Comparison of ENCODE assay signal across 27 mouse cellular contexts in the genomic region with DNA sequence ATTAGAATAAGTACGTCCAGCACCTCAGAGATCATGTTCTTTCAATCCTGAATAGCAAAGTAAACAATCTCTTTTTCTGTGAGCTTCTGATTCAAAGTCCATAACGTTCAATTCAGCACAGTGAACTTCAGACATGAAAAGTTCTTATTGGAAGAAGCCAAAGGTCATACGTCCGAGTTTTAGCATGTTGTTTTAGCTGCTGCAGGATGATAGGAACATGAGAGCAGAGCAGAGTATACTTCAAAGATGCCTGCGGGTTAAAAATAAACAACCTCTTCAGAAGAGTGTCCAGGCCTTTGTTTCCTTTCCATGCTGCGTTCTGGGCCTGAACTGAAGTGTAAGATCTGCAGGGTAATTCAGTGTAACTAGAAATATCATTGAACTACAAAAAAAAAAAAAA.
DNase-seq lines count a peak whose midpoint lies in the region; ATAC-seq and TF ChIP-seq lines count a peak whose summit lies in the region.
"Had no signal": no experiment of that assay in that cellular context is flagged by ENCODE, and none has a peak within 500 bp of the region (broad histone marks: within the 10 kb centered on the region; RNA-seq: fewer than 3 reads in every experiment).

No protein-coding gene starts in this region.

- H3K4me1 ChIP-seq in intestine, embryonic 15.5 days (replicated peaks), result no peaks in the 10 kb centered on the region
- no peaks in the 10 kb centered on the region for H3K4me1 ChIP-seq in intestine, postnatal 0 days (replicated peaks; ENCODE audit: control insufficient read depth, insufficient read depth, low read length)
- H3K4me1 ChIP-seq in midbrain, embryonic 10.5 days, result peaks cover 17% of the 10 kb centered on the region
- peaks cover 2% of the 10 kb centered on the region; the same call in 1 of the 2 replicates for H3K4me1 ChIP-seq in midbrain, embryonic 13.5 days (replicated peaks)
- H3K4me1 ChIP-seq in midbrain, embryonic 14.5 days (ENCODE audit: control insufficient read depth, insufficient read depth, low read length), result 0 out of 2 replicates have a peak, but pooled peaks cover 3% of the 10 kb centered on the region
- H3K4me1 ChIP-seq: embryonic facial prominence, embryonic 13.5 days; heart, embryonic 12.5 days; hindbrain, embryonic 10.5 days; liver, embryonic 15.5 days; lung, embryonic 15.5 days had no signal

- intact Hi-C loops in heart, postnatal 10 days (cut with DNase I), result no loop called here

- no peaks in the 10 kb centered on the region for H3K9me3 ChIP-seq in intestine, embryonic 15.5 days
- H3K9me3 ChIP-seq in intestine, postnatal 0 days (ENCODE audit: control insufficient read depth), result no peaks in the 10 kb centered on the region
- H3K9me3 ChIP-seq in midbrain, embryonic 10.5 days (replicated peaks), result no peaks in the 10 kb centered on the region
- no peaks in the 10 kb centered on the region for H3K9me3 ChIP-seq in midbrain, embryonic 13.5 days
- no peaks in the 10 kb centered on the region for H3K9me3 ChIP-seq in midbrain, embryonic 14.5 days (ENCODE audit: control insufficient read depth, low read length)
- H3K9me3 ChIP-seq: embryonic facial prominence, embryonic 13.5 days; heart, embryonic 12.5 days; hindbrain, embryonic 10.5 days; liver, embryonic 15.5 days; lung, embryonic 15.5 days had no signal

- 39% methylated on average over 6 of the region's 6 CpGs for WGBS in intestine, embryonic 15.5 days
- 18% methylated on average over 6 of the region's 6 CpGs for WGBS in intestine, postnatal 0 days
- WGBS in midbrain, embryonic 10.5 days, result 34% methylated on average over 6 of the region's 6 CpGs
- WGBS in midbrain, embryonic 13.5 days, result 25% methylated on average over 6 of the region's 6 CpGs
- 29% methylated on average over 6 of the region's 6 CpGs for WGBS in midbrain, embryonic 14.5 days

- H3K27ac ChIP-seq in intestine, embryonic 15.5 days, result no peak overlapping the region
- no peak overlapping the region for H3K27ac ChIP-seq in intestine, postnatal 0 days (ENCODE audit: low read depth, low read length)
- 0 out of 2 replicates have a peak overlapping the region, but pooled peaks have one; percentile 38 for H3K27ac ChIP-seq in midbrain, embryonic 10.5 days (replicated peaks)
- H3K27ac ChIP-seq in midbrain, embryonic 13.5 days, result no peak overlapping the region
- no peak overlapping the region for H3K27ac ChIP-seq in midbrain, embryonic 14.5 days (replicated peaks; ENCODE audit: low read depth, low read length)
- H3K27ac ChIP-seq: embryonic facial prominence, embryonic 13.5 days; heart, adult 2 months; hindbrain, embryonic 10.5 days; hindbrain, postnatal 0 days; kidney, postnatal 0 days; liver, embryonic 15.5 days; lung, embryonic 15.5 days had no signal

- no peak overlapping the region for H3K4me3 ChIP-seq in intestine, embryonic 15.5 days (replicated peaks)
- no peak overlapping the region for H3K4me3 ChIP-seq in intestine, postnatal 0 days (ENCODE audit: low read depth, low read length)
- H3K4me3 ChIP-seq in midbrain, embryonic 10.5 days, result no peak overlapping the region
- H3K4me3 ChIP-seq in midbrain, embryonic 13.5 days (replicated peaks), result no peak overlapping the region
- no peak overlapping the region for H3K4me3 ChIP-seq in midbrain, embryonic 14.5 days (replicated peaks; ENCODE audit: low read depth, low read length)
- H3K4me3 ChIP-seq: embryonic facial prominence, embryonic 13.5 days; erythroblast, embryonic 14.5 days; heart, adult 2 months; heart, embryonic 12.5 days; hindbrain, embryonic 10.5 days; liver, embryonic 15.5 days; lung, embryonic 15.5 days had no signal

- H3K4me2 ChIP-seq in intestine, embryonic 15.5 days (replicated peaks), result no peak overlapping the region
- H3K4me2 ChIP-seq in intestine, postnatal 0 days (replicated peaks; ENCODE audit: low read depth), result no peak overlapping the region
- H3K4me2 ChIP-seq in midbrain, embryonic 13.5 days (replicated peaks), result no peak overlapping the region
- no peak overlapping the region for H3K4me2 ChIP-seq in midbrain, embryonic 14.5 days (ENCODE audit: low read length)
- H3K4me2 ChIP-seq: embryonic facial prominence, embryonic 13.5 days; heart, embryonic 12.5 days; liver, embryonic 15.5 days; lung, embryonic 15.5 days had no signal

- TF ChIP-seq CTCF in intestine, postnatal 0 days (IDR thresholded peaks at IDR 0.05; ENCODE audit: low read depth), result no peak

- H3K36me3 ChIP-seq in intestine, embryonic 15.5 days, result no peaks in the 10 kb centered on the region
- no peaks in the 10 kb centered on the region for H3K36me3 ChIP-seq in intestine, postnatal 0 days (ENCODE audit: control insufficient read depth, insufficient read depth)
- H3K36me3 ChIP-seq in midbrain, embryonic 10.5 days, result no peaks in the 10 kb centered on the region
- H3K36me3 ChIP-seq in midbrain, embryonic 13.5 days, result no peaks in the 10 kb centered on the region
- no peaks in the 10 kb centered on the region for H3K36me3 ChIP-seq in midbrain, embryonic 14.5 days (ENCODE audit: control insufficient read depth, insufficient read depth, low read length)
- H3K36me3 ChIP-seq: embryonic facial prominence, embryonic 13.5 days; heart, embryonic 12.5 days; hindbrain, embryonic 10.5 days; liver, embryonic 15.5 days; lung, embryonic 15.5 days had no signal

- H3K9ac ChIP-seq in intestine, embryonic 15.5 days, result no peak overlapping the region
- no peak overlapping the region for H3K9ac ChIP-seq in intestine, postnatal 0 days (ENCODE audit: low read depth, low read length)
- H3K9ac ChIP-seq in midbrain, embryonic 13.5 days (replicated peaks), result no peak overlapping the region
- no peak overlapping the region for H3K9ac ChIP-seq in midbrain, embryonic 14.5 days (replicated peaks; ENCODE audit: low read length)
- H3K9ac ChIP-seq: embryonic facial prominence, embryonic 13.5 days; heart, embryonic 12.5 days; liver, embryonic 15.5 days; lung, embryonic 15.5 days had no signal

- H3K27me3 ChIP-seq in intestine, embryonic 15.5 days (replicated peaks), result no peaks in the 10 kb centered on the region
- H3K27me3 ChIP-seq in intestine, postnatal 0 days (replicated peaks; ENCODE audit: control insufficient read depth, insufficient read depth, low read length), result no peaks in the 10 kb centered on the region
- no peaks in the 10 kb centered on the region for H3K27me3 ChIP-seq in midbrain, embryonic 10.5 days (ENCODE audit: low read depth, poor library complexity, severe bottlenecking)
- H3K27me3 ChIP-seq in midbrain, embryonic 13.5 days, result no peaks in the 10 kb centered on the region
- no peaks in the 10 kb centered on the region for H3K27me3 ChIP-seq in midbrain, embryonic 14.5 days (ENCODE audit: control insufficient read depth, insufficient read depth, low read length)
- H3K27me3 ChIP-seq: embryonic facial prominence, embryonic 13.5 days; heart, embryonic 12.5 days; liver, embryonic 15.5 days; lung, embryonic 15.5 days; Patski had no signal

- peak; percentile 12 for DNase-seq in midbrain, embryonic 10.5 days (ENCODE audit: low spot score)
- DNase-seq in embryo, embryonic 10.5 days (ENCODE audit: low spot score), result peak; percentile 32
- DNase-seq in midbrain, embryonic 14.5 days, result peak; percentile 31
- DNase-seq in heart, postnatal 10 days, result no peak
- no peak for DNase-seq in natural killer cell, adult 2 months (ENCODE audit: low spot score in 2 of 2)
- DNase-seq: adrenal gland, postnatal 10 days; cerebellum, adult 11 months; cerebellum, adult 9-11 months; heart, adult 2 months; kidney, adult 11 months; layer of hippocampus, postnatal 36 days; left cerebral cortex, postnatal 4 days; spleen, adult 18-20 months; thymus, postnatal 14 days had no signal

- ATAC-seq in intestine, embryonic 15.5 days, result peak; percentile 66; the same call in 1 of the 2 replicates
- ATAC-seq in intestine, postnatal 0 days, result no peak
- no peak for ATAC-seq in midbrain, embryonic 13.5 days
- ATAC-seq in midbrain, embryonic 14.5 days (ENCODE audit: low FRiP score, low TSS enrichment), result no peak
- ATAC-seq: forebrain, embryonic 16.5 days; hindbrain, postnatal 0 days; Patski had no signal

Comparison
In these comparisons a context has a peak if more than half of its experiments do, and no peak if none do; other contexts are left out.
1. DNase-seq: peak in midbrain, embryonic 10.5 days (single experiment), embryo, embryonic 10.5 days (single experiment) and midbrain, embryonic 14.5 days (single experiment); none in heart, postnatal 10 days (0 of 2) and natural killer cell, adult 2 months (0 of 2).